Mouse (Mus musculus) monocyte, adult 2 months (primary cell): ENCODE results near the gene Il23a.
A peak's percentile ranks its signal among the peaks of the same experiment; 100 is the strongest.
"Not testable (repeated sequence)": the region's sequence is repeated elsewhere in the genome, so short reads cannot be mapped to it uniquely, and the experiment has no call there.

ENCODE experiments used
- DNase-seq, 2 experiments: peaks; one replicate each; pipeline ENCODE4 v3.0.0; 2022; ENCODE audit warnings: low spot score in 2 of 2, low read depth in 1 of 2

Il23a gene

GRCm38 (mm10) chr10:128309654-128310053 lies 11.1 kb upstream of the Il23a start:
- no peak for DNase-seq

DNA sequence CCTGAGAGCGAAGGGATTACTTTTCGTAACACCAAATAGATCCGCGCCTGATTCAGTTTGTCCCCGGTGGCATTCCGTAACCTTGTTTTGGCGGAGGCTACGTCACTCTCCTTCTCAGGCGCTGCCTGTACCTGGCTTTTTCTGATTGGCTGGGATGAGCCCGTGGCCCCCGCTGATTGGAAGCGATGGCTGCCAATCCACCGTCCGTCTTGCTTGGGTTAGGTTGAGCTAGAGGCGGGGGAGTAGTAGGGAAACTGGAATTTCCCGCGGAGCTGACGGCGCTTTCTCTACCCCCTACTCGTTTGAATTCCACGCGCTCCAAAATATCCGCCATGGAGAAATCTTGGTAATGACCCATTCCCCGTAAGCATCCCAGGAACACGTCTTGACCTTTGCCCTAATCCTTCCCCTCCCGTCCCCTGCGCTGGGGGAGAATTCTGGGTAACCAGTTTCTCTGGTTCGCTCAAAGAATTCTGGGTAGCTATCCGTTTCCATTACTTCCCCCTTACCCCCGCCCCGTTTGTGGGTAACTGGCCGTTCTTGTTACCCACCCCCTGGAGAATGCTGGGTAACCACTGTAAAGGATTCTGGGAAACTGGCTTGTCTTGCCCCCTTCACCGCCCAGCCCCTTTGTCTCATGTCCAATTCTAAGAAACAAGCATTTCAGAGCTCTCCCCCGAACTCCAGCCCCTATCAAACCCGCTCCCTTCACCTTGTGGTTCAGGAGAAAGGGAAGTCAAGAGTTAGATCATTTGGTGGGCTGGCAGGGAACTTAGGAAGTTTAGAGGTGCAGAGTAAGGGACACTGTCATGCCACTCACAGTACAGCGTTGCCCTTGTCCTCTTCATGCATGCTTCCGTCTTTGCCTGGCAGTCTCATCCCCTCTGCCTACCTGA lies 4.8 kb upstream of the Il23a start, which contains the start of gene Pan2:
Gene Pan2 (plus strand): TSS at position 210 of the 896 bp plus-strand sequence.
- peak; percentile 98 to 99 for DNase-seq

DNA sequence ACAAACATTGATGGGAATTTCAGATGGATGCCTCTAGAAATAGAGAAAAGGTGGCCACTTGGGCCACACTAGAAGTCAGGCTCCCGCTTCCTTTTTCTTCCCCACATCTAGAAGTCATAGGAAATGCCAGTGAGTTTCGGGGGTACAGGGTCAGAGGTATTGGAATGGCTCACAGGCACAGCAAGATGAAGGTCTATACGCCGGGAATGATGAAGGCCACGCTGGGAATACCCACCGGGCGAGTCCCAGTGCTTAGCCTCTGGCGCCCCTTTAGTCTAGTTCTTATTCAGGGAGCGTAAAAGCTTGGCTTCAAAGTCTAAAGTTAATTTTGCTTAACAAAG lies 4.2 kb upstream of the Il23a start:
- DNase-seq = no peak

DNA sequence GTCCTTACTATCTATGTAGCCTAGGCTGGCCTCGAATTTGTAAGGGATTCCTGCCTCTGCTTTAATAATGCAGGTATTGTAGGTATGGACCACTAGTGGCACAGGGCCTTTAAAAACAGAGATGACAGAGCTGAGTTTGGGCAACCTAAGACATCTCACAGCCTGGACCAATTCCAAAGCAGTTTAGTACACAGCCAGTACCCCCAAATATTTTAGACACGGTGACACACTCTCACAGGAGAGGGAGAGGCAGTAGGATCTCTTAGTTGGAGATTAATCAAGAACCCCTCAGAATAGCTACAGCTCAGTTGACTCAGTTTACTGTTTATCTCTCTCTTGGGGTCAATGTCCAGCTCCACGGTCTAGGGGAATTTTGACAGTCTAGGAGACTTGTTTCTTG lies 3.8 kb upstream of the Il23a start:
- no peak for DNase-seq

DNA sequence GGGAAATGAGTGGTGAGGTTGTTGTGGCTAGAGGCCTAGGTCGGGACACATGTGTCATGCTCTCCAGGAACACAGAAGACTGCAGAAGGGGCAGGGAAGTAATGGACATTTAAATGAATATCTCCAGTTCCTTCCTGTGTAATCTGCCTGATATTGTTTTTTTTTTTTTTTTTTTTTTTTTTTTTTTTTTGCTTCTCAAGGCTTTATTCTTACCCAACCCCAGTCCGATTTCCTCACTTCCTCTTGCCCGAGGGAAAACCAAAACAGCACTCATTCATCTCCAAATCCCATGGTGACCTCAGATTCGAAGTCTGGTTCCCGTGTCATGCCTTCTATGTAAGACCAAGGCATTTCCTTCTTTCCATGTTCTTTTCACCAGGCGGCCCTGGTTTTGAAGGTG lies 309 bp downstream of the Il23a start:
- DNase-seq = peak; percentile 34 to 38

DNA sequence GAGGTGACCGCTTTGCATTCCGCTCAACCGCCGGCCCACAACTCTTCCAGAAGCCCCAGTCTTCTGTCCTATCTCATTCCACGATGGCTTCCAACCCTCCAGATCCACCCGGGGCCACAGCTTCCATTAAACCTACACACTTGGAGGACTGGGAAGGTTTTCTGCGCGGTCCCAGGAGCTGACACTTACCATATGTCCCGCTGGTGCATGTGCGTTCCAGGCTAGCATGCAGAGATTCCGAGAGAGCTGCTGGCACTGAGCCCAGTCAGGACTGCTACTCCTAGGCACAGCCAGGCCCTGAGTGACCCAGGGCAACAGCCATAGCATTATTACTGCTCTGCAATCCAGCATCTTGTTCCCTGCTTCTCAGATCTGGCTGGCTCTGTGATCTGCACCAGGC lies 930 bp downstream of the Il23a start:
- no peak for DNase-seq

- no peak for DNase-seq
These were observed 1.3 kb downstream of the Il23a start for GRCm38 (mm10) chr10:128297221-128297620.

GRCm38 (mm10) chr10:128296370-128297090 lies 2.0 kb downstream of the Il23a start:
- DNase-seq = no peak

DNA sequence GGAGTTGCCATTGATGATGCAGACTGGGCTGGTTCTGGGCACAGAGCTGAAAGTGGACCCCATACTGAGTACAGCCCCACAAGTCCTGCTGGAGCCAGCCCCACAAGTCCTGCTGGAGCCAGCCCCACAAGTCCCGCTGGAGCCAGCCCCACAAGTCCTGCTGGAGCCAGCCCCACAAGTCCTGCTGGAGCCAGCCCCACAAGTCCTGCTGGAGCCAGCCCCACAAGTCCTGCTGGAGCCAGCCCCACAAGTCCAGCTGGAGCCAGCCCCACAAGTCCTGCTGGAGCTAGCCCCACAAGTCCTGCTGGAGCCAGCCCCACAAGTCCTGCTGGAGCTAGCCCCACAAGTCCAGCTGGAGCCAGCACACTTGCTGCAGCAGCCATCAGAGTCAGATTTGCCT lies 8.0 kb downstream of the Il23a start:
- DNase-seq = not testable (repeated sequence)

- DNase-seq = peak in 1 of 2 experiments; percentile 23
These were observed 14.7 kb downstream of the Il23a start for GRCm38 (mm10) chr10:128283604-128284579.

DNA sequence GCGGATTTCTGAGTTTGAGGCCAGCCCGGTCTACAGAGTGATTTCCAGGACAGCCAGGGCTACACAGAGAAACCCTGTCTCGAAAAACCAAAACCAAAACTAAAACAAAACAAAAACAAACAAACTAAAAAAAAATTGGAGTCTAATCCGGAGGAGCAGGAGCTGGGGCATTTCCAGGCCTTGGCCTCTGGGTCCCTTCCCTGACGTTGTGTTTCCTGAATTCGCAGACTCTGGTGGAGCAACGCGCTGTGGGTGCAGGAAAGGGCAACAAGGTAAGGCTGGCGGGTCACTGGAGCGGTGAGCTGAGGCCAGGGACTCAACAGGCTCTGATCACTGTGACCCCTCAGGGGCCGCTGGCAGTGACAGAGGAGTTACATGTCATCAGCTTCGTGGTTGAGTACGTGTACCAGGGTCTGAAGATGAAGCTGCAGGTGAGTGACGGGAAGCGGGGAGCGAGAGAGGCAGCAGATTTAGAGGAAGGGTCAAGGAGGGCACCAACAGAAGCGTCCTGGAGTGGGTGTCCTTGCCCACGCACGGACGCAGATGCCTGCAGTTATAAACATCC lies 15.6 kb downstream of the Il23a start:
- no peak for DNase-seq

GRCm38 (mm10) chr10:128281682-128282081 lies 16.9 kb downstream of the Il23a start:
- DNase-seq = no peak

- no peak for DNase-seq
These were observed 17.6 kb downstream of the Il23a start for GRCm38 (mm10) chr10:128280943-128281342.

- DNase-seq = no peak
These were observed 20.4 kb downstream of the Il23a start for GRCm38 (mm10) chr10:128278158-128278557.

- not testable (repeated sequence) for DNase-seq
These were observed 23.2 kb downstream of the Il23a start for GRCm38 (mm10) chr10:128275374-128275773.

GRCm38 (mm10) chr10:128272819-128273439 lies 25.6 kb downstream of the Il23a start:
- DNase-seq = not testable (repeated sequence)

DNA sequence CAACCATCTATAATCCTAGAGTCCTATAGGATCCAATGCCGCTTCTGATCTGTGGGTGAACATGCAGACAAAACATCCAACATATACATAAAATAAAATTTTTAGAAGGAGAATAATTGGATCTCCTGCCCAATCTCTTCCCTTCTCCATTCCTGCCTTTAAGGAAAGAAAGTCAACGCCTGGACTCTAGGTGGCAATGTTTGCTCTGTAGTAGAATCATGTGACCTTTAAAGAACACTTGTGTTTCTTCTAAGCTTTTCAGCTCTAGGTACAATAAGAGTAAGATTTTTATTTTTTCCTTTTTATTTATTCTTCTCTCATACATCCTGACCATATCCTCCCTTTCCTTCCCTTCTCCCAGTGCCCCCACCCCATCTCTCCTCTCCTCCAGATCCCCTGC lies 26.7 kb downstream of the Il23a start:
- DNase-seq = no peak

DNA sequence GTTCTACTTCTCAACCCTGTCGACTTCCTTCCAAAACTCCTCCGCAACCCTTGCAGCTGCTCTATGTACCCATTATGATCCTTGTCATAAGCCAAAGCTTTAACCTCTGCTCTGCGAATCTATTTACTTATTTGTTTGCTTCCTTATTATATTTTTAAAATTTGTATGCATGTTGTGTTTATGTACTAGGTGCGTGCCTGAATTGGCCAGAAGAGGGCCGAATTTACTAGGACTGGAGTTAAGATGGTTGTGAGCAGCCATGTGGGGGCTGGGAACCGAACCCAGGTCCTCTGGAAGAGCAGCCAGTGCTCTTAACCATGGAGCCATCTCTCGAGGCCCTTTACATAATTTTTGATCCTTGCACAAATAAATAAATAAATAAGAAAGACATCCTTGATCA lies 27.7 kb downstream of the Il23a start:
- no peak for DNase-seq

DNA sequence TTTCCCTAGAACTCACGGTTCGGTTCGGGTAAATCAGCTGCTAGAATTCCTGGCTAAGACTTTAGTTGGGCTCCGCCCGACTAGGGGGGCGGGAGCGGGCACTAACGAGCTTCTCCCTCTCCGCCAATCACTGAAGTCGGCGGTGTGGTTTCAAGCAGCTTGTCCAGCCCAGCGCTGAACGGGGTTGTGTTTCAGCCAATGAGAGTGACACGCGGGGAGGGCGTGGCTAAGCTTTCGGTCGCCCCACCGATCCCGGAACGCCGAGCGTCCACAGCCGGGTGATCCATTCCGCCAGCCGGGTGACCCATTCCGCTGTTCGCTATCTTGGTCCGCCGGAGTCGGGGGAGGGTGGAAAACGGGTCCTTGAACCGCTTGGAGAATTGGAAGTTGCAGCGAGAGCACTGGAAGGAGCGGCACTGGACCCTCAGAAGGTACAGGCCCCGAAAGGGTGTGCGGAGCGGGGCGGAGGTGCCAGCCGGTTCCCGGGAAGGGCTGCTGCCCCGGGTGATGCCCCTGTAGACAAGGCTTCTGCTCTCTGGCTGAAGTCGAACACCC lies 28.2 kb downstream of the Il23a start, which contains the start of gene Stat2:
Gene Stat2 (plus strand): TSS at position 273 of the 555 bp plus-strand sequence.
- DNase-seq = peak; percentile 81 to 87
